Mouse (Mus musculus): ENCODE data around the gene Cdc27.
"Not testable (repeated sequence)": the region's sequence is repeated elsewhere in the genome, so short reads cannot be mapped to it uniquely, and the experiment has no call there.

Gene Cdc27

GRCm38 (mm10) chr11:104571373-104571772, 21.0 kb upstream of the Cdc27 start:
- not testable (repeated sequence) for DNase-seq (ENCODE audit: low read depth in 1 of 2, low spot score in 2 of 2)

- DNase-seq (ENCODE audit: low read depth in 1 of 2, low spot score in 2 of 2) = not testable (repeated sequence)
Measured at GRCm38 (mm10) chr11:104570515-104570914, 20.1 kb upstream of the Cdc27 start.

GRCm38 (mm10) chr11:104568326-104568725, 17.9 kb upstream of the Cdc27 start:
- DNase-seq (ENCODE audit: low read depth in 1 of 2, low spot score in 2 of 2) = no peak

GRCm38 (mm10) chr11:104567736-104568135, 17.3 kb upstream of the Cdc27 start:
- no peak for DNase-seq (ENCODE audit: low read depth in 1 of 2, low spot score in 2 of 2)

- no peak for DNase-seq (ENCODE audit: low read depth in 1 of 2, low spot score in 2 of 2)
Measured at GRCm38 (mm10) chr11:104566796-104567195, 16.4 kb upstream of the Cdc27 start.

- DNase-seq (ENCODE audit: low read depth in 1 of 2, low spot score in 2 of 2) = no peak
Measured at GRCm38 (mm10) chr11:104566097-104566496, 15.7 kb upstream of the Cdc27 start.

GRCm38 (mm10) chr11:104565172-104565571, 14.8 kb upstream of the Cdc27 start:
- no peak for DNase-seq (ENCODE audit: low read depth in 1 of 2, low spot score in 2 of 2)

GRCm38 (mm10) chr11:104563496-104563895, 13.1 kb upstream of the Cdc27 start:
- DNase-seq (ENCODE audit: low read depth in 1 of 2, low spot score in 2 of 2) = no peak

- no peak for DNase-seq (ENCODE audit: low read depth in 1 of 2, low spot score in 2 of 2)
Measured at GRCm38 (mm10) chr11:104560971-104561370, 10.6 kb upstream of the Cdc27 start.

- DNase-seq (ENCODE audit: low read depth in 1 of 2, low spot score in 2 of 2) = no peak
Measured at GRCm38 (mm10) chr11:104558651-104559403, 8.4 kb upstream of the Cdc27 start.

- DNase-seq (ENCODE audit: low read depth in 1 of 2, low spot score in 2 of 2) = no peak
Measured at GRCm38 (mm10) chr11:104558065-104558464, 7.6 kb upstream of the Cdc27 start.

- DNase-seq (ENCODE audit: low read depth in 1 of 2, low spot score in 2 of 2) = peak in 1 of 2 experiments; percentile 22
Measured at GRCm38 (mm10) chr11:104549438-104550405, 698 bp downstream of the Cdc27 start.

- DNase-seq (ENCODE audit: low read depth in 1 of 2, low spot score in 2 of 2) = no peak
Measured at GRCm38 (mm10) chr11:104547502-104547901, 2.9 kb downstream of the Cdc27 start.

GRCm38 (mm10) chr11:104544507-104544906, 5.9 kb downstream of the Cdc27 start:
- DNase-seq (ENCODE audit: low read depth in 1 of 2, low spot score in 2 of 2) = no peak

- not testable (repeated sequence) for DNase-seq (ENCODE audit: low read depth in 1 of 2, low spot score in 2 of 2)
Measured at GRCm38 (mm10) chr11:104543337-104543736, 7.1 kb downstream of the Cdc27 start.

GRCm38 (mm10) chr11:104539811-104540210, 10.6 kb downstream of the Cdc27 start:
- DNase-seq (ENCODE audit: low read depth in 1 of 2, low spot score in 2 of 2) = no peak

GRCm38 (mm10) chr11:104537945-104538555, 12.4 kb downstream of the Cdc27 start:
- DNase-seq (ENCODE audit: low read depth in 1 of 2, low spot score in 2 of 2) = no peak

GRCm38 (mm10) chr11:104536843-104537242, 13.6 kb downstream of the Cdc27 start:
- no peak for DNase-seq (ENCODE audit: low read depth in 1 of 2, low spot score in 2 of 2)

GRCm38 (mm10) chr11:104525935-104526334, 24.5 kb downstream of the Cdc27 start:
- DNase-seq (ENCODE audit: low read depth in 1 of 2, low spot score in 2 of 2) = no peak

GRCm38 (mm10) chr11:104512436-104512835, 38.0 kb downstream of the Cdc27 start:
- DNase-seq (ENCODE audit: low read depth in 1 of 2, low spot score in 2 of 2) = no peak

- DNase-seq (ENCODE audit: low read depth in 1 of 2, low spot score in 2 of 2) = no peak
Measured at GRCm38 (mm10) chr11:104510606-104511005, 39.8 kb downstream of the Cdc27 start.

Data from monocyte, adult 2 months (primary cell).